Mouse (Mus musculus) ES-Bruce4 (cell line): ENCODE measurements at regions not wholly inside any gene's neighbourhood (a gene's known extent, or its start where the extent isn't known, plus 50 kb on each side); places are given as distances from the start of the nearest gene placed in this dataset.

Experiments used
- CTCF ChIP-seq: IDR thresholded peaks from one replicate; pipeline ENCODE4 v1.8.1; 2011; ENCODE audit warnings: low read depth, low read length
- EP300 ChIP-seq: IDR thresholded peaks from 2 replicates; pipeline ENCODE4 v1.6.1; 2011; ENCODE audit warnings: low read depth, low read length; ENCODE audit not compliant: insufficient read depth

DNA sequence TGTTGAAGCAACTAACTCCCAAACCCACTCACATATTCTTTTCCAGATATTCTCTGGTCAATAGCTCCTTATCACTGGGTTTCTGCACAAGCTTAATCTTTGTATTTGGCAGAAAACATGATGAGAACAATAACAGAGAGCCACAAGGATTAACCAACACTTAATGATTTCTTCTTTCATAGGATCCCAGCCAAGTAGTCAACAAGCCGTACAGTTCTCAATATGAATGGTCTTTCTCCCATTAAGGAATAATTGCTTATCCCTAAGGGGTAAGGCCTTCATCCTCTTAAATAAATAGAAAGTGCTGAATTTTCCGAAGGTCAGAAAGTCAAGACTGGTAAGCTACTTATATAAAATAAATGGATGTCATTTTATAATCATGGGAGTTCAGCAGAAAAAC lies 181.3 kb upstream of the Paip1 start:
- TF ChIP-seq CTCF (no peak), EP300 (no peak)
